In the genomic region with DNA sequence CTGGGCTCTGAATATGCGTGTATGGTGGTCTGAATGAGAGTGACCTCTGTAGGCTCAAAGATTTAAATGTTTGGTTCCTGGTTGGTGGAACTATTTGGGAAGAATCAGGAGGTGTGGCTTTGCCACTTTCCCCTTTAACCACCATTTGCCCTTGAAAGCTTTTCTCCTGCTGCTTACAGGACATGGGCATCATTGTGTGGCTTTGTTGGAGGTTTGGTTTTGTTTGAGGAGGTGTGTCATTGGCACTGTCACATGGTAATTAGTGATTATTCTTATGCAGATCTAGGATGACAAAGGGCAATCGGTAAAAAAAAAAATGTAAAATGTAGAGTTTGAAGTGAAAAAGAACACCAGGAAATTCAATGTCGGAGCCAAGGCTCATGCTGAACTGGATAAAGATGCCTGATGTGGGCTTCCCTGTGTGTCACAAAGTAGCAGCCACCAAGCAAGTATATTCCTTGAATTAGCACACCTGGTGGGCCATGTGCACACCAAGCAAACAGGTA, we compare ENCODE assay signal across 23 mouse cellular contexts. TPM values are rescaled to one million over a fixed set of nuclear protein-coding genes. Genes with fewer than 3 reads are reported as not detected.
"Had no signal": no experiment of that assay in that cellular context is flagged by ENCODE, and none has a peak within 500 bp of the region (broad histone marks: within the 10 kb centered on the region; RNA-seq: fewer than 3 reads in every experiment).

No protein-coding gene starts in this region.

- H3K27me3 ChIP-seq: liver, embryonic 15.5 days; midbrain, embryonic 12.5 days had no signal

- H3K9ac ChIP-seq: liver, embryonic 15.5 days; liver, postnatal 0 days; lung, embryonic 15.5 days; midbrain, embryonic 12.5 days; neural tube, embryonic 12.5 days had no signal

- H3K9me3 ChIP-seq: liver, embryonic 15.5 days; lung, embryonic 15.5 days had no signal

- H3K4me3 ChIP-seq: liver, embryonic 15.5 days; lung, embryonic 15.5 days; megakaryocyte, embryonic 14.5 days; midbrain, embryonic 12.5 days; neural tube, embryonic 12.5 days had no signal

- H3K4me1 ChIP-seq: liver, embryonic 15.5 days; lung, embryonic 15.5 days; megakaryocyte, embryonic 14.5 days; neural tube, embryonic 12.5 days had no signal

- H3K27ac ChIP-seq: liver, embryonic 15.5 days; lung, embryonic 15.5 days; macrophage; midbrain, embryonic 12.5 days; neural tube, embryonic 12.5 days had no signal

- H3K36me3 ChIP-seq: liver, embryonic 15.5 days; lung, embryonic 15.5 days; midbrain, embryonic 12.5 days; neural tube, embryonic 12.5 days had no signal

- DNase-seq: liver, postnatal 0 days; lung, adult 2 months; lung, postnatal 14 days; lung, postnatal 36 days; midbrain, embryonic 14.5 days; retina, postnatal 1 day; right cerebral cortex, adult 18-20 months; right cerebral cortex, postnatal 25 days; right cerebral cortex, postnatal 4 days; spleen, adult 18-20 months; thymus, adult 18-20 months; thymus, postnatal 25 days; thymus, postnatal 4 days had no signal

RNA-seq across cellular contexts. Expression of a gene that starts 37.1 kb away (rescaled TPM):
- total RNA-seq: megakaryocyte progenitor cell, adult 5-6 weeks; monocyte, adult 5-6 weeks; neutrophil, adult 5-6 weeks had no signal
- polyA plus RNA-seq: liver, embryonic 15.5 days; liver, postnatal 0 days; lung, adult 2 months; lung, embryonic 15.5 days; macrophage; small intestine, adult 2 months had no signal
